Mouse (Mus musculus) right cerebral cortex, postnatal 36 days (tissue): ENCODE data around the gene Cd180.
"Not testable (repeated sequence)": the region's sequence is repeated elsewhere in the genome, so short reads cannot be mapped to it uniquely, and the experiment has no call there.

ENCODE experiments used
- DNase-seq, 2 experiments: peaks; one replicate each; pipeline ENCODE4 v3.0.0; 2022; ENCODE audit warnings: low spot score in 2 of 2, mixed read lengths in 1 of 2

Gene Cd180

DNA sequence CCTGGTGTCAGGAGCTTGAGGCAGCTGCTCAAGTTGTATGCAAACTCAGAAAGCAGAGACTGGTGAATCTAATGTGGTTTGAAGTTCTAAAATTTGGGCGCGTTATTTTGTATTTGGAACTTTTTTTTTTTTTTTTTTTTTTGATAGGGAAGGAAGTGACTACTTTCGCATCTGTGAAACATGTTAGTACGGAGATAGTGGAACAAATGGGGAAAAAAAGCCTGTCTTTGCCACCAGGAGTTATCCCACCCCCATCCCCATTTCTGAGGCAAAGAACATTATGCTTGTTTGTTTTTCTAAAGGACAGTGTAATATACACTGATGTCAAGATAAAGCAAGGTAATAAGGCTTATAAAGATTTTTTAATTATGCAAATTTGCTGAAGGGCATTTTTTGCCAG lies 15.8 kb upstream of the Cd180 start:
- not testable (repeated sequence) for DNase-seq

DNA sequence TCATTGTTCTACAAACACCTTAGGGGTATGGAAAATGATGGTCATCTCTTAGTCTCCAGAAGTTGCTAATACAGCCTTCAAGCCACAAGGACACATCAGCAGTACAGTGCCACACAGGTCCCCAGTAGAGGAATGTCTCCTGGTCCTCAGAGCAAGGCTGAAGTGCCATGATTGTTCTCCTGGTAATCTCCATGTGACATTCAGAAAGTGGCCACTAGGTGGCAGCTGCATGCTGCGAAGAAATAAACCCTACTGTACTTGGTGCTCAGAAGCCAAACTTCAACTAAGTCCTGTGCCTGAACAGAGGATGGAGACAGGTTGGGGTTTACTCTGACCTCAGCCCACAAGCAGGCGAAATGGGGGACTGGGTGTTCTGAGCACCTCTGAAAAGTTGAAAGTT lies 14.9 kb upstream of the Cd180 start:
- DNase-seq = peak; percentile 63 to 67

DNA sequence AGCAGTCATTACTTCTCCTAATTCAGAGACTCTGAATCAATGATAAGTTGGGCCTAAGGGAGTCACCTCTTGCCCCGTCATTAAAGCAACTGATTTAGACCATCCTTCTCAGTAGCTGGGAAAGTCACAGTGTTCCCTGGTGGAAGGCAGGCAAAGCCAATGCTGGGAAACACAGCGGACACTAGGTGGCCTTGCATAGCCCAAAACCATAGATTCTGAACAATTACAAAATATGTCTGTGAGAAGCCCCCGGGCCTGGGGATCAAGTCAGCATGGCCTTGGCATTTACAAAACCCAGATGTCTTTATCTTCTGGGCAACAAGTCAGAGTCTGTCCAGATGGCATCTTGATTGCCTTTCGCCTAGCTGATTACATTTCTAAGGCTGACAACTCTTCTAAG lies 8.5 kb upstream of the Cd180 start:
- no peak for DNase-seq

DNA sequence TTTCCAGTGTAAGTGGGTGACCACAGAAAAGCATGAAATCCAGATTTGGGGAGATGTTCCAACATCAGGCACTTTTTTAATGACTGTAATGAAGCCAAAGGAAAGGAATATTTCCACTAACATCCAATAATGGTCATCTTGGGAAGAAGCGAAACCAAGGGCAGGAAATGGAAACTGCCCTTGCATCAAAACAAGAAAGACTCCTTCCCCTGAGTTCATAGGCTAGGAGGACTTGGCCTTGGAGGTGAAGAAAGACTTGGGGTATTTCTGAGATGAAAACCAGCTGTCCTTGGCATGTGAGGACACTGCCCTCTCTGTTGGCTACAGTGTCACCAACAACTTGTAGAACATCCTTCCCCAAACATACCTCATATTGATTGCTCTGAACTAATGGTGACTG lies 5.2 kb upstream of the Cd180 start:
- no peak for DNase-seq

DNA sequence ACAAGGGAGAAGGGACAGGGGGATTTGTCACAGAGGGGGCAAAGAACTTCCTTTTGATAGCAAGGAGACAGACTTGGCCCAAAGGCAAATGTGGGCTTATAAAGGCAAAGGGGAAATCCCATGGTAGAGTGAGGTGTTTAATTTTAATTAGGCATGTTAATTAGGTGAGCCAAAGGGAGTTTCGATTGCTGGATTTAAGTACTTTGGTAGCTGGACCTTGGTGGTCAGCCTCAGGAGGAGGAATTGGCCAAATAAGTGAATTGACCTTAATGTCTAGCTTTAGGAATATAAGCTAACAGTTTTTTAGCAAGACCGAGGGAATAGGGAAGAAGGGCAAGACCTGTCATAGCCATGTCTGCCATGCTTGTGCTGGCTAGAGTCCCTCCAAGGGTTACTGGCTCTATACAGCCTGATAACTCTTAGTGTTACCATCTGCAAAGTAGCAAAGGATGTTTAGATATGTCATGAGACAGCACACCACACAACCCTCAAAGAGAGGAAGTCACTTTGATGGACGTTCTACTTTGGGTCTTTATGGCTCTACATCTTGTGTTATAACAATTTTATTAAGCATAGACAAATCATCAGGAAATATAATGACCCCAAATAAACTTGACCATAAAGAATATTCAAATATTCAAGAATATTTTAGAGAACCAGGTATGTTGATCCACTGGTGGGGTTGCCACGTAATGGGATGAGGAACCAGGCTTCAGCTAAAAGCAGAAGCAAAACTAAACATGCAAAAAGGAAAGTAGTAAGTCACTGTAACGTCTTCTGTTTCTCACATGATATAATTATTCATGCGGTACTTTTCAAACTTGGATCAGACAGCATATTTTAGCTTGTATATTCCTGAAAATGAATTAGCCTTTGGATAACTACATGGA lies 3.9 kb upstream of the Cd180 start:
- DNase-seq = no peak

DNA sequence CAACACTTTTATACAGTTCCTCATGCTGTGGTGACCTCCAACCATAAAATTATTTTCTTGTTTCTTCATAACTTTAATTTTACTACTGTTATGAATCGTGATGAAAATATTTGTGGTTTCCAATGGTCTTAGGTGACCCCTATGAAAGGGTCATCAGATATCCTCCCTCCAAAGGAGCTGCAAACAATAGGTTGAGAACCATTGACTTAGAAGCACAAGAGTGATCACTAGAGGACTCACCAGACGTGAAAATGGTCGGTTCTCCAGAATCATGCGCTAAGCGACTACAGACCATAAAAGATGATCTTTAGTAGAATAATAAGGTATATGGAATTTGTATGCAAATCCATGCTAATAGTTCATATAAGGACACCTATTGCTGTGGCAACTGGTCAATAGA lies 3.2 kb upstream of the Cd180 start:
- no peak for DNase-seq

DNA sequence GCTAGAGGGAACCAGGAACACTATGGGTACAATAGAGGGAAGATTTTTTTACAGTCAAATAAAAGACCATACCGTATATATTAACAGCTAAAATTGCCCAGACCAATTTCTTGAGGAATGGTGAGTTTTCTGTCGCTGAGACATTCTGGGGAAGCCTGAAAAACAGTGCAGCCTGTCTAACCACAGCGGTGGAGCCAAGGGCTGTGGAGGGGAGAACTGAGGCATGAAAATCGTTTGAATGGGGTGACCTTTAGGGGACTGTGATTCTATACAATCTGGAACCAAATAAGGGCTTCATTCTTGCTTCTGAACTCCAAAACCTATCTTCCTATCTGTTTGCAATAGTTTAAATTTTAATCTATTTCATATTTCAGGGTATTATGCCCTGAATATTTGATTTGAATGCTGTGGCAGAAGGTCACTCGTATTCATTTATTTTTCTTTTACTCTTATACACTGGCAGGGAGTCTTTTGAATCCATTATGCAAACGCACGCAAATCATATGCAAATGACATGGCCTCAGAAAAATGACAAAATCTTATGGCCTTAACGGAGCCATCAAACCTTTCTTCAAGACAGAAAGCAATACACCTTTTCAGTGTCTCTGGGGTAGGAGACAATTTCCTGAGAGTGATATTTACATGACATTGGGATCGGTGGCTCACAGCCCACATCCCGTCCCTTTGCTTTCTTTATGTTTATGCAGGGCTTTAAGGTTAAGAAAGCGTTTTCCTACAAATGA lies 1.8 kb upstream of the Cd180 start:
- no peak for DNase-seq

DNA sequence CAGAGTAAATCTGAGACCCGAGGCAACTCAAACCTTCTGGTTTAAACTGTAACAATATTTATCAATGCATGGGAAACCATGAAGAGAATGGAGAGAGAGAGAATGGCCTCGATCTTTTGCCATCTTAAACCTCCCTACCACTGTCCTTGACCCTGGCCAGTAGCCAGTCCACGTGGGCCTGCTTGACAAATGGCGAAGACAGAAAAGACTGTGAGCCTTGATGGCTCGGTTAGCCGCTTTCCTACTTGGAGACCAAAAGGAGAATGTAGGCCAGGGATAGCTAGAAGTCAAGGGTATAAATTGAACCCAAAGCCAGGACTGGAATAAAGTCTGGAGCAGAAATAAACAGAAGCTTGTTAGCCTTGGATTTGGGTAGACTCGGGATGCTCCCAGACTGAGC lies 796 bp downstream of the Cd180 start:
- DNase-seq = no peak

DNA sequence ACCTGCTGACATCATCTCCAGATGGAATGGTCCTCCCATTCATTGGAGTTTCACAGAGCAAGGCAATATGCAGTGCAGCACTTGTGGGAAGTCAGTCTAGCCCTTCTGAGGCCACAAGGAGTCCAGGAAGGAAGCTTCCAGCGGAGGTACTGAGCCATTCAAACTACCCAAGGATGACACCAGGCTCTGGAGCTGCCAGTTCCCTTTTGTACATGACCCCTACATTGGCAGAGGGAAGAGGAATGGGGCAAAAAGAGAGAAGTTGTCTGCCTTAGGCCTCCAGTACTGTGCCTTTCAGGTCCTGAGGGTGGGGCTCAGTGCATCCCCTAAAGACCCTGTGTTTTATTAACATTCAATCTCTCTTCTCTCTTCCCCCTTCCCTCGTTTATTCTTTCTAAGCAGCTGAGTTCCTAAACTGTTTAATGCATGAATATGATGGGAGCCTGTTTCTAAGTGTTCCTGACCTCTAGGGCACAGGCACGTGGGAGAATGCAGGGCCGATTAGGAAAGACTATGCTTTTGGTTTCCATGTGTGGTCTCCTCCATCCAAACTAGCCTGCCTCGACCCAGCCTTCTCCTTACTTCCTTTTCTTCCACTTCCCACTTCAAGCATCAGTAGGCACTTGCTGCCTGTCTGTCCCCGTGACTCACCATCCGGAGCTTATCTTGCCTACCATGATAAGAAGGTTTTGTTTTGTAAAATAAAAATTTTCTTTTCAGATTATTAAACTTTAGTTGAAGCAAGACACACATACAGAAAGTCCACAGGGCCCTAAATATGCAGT lies 2.0 kb downstream of the Cd180 start:
- no peak for DNase-seq

DNA sequence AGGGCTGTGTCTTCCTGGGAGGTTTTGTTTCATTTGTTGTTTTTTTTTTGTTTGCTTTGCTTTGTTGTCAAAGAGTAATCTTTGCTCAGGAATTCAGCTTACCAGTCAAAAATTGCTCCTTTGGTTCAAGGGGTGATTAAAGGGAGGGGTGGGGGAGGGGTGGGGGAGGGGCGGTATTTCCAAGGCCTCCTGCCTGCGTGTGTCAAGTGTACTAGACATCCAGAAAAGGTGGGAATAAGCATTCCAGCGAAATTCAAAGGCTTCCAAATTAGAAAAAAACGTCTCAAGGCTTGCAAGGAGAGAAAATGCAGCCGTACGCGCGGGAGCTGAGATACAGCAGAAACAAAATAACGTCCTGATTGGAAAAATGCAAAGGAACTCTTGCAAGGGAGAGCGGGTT lies 5.0 kb downstream of the Cd180 start:
- no peak for DNase-seq

DNA sequence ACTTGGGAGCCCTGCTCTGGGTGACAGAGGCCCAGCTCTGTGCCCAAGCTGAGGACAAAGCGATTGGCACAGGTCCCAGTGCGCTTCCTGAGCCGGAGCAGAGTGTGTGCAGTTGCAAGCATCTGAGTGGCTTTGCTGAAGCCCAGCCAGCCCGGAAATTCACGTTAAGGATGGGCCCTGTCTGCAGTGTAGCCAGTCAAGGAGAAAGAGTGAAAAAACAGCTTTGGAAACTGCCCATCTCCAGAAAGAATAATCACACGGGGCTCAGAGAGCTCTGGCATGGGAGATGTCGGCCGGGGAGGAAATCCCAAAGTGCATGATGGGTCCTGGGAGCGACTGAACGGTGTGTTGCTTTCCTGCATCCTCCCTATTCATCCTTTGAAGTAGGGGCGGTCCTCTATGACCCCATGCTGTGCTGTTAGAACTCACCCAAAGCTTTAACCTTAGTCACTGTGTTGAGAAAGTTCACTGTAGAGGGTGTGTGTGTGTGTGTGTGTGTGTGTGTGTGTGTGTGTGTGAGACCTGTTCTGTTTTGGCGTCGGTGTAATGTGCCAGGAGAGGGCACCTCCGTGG lies 5.5 kb downstream of the Cd180 start:
- peak; percentile 12 to 14 for DNase-seq

DNA sequence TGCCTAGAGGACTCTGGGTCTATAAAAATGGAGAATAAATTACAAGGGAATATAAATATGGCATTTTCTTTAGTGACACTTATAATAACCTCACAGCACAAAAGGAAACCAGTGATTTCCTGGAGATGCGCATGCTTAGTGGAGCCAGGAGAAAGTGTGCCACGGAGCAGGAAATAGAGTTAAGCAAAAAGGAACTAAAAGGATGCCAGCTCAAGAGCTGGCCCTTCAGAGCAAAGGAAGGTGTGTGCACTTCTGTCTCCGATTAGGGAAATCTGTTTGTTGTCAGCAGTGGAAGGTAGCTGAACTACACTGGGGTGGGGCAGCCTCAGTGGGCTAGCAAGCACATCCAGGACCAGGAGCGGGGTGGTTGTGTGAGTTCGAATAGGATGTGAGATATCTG lies 6.8 kb downstream of the Cd180 start:
- no peak for DNase-seq

DNA sequence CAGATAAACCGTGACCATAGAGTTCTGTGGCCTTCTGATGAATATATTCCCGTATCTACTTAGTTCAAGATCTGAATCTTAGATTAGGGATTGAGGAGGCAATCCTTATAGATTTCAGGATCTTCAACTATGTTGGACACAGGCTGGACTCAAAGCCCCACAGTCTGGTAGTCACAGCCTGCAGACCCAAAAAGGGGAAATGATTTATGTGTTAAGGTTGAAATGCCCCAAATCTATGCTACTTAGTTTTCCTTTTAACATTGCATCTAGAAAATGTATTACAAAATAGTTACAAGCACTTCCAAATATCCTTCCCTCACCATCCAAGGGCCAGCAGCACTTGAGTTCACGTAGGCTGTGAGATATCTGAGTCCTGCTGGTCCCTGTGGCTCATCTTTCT lies 7.4 kb downstream of the Cd180 start:
- DNase-seq = no peak

DNA sequence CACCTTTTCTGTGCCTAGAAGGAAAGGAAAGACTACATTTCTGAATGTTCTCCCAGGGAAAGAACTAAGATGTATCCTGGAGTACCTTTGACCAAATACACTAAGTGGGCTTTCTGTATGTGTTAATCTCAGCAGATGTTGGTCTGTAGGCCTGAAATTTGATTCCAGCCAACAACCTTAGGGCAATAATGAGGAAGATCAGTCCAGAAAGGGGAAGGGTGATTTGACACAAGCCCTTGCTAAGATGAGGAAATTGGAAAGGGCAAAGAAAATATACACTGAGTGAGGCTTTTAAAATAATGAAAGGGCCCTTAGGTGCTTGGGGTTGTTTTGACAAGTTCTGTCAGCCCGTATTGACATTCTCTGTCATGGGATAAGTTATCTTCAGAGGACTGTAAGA lies 23.6 kb downstream of the Cd180 start:
- DNase-seq = no peak

DNA sequence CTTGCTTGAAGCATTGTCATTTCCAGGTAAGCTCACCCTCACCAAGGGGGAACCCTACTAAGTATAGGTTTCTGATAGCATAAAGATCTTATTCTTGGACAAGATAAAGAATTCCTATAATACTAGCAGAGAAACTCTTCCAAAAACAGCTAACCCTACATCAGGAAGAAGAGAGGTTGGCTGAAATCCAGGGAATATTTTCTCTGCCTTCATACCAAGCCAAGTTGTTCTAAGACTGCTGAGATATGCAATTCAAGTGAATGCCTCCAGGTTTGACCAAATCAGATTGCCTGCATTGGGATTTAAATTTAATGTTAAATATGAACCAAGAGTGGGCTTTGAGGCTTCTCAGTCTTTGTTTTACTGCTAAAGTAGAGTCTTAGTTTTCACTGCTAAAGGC lies 32.1 kb downstream of the Cd180 start:
- DNase-seq = no peak

DNA sequence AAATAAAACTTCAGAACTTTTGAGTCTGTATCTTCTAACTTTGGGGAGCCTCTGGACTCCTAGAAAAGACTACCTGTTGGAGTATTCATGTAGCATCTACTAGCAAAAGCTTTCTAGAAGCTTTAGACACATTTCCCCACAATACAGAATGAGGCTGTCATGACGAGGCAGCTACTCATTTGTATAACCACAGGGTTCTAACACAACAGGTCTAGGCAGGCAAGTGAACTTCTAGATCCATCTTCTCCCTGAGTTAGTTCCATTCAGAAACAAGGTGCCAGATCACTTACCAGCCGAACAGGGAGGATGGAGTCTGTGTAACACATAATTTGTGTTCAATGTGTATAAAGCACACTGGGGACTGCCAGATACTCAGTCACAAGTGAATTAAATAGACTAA lies 32.5 kb downstream of the Cd180 start:
- no peak for DNase-seq

DNA sequence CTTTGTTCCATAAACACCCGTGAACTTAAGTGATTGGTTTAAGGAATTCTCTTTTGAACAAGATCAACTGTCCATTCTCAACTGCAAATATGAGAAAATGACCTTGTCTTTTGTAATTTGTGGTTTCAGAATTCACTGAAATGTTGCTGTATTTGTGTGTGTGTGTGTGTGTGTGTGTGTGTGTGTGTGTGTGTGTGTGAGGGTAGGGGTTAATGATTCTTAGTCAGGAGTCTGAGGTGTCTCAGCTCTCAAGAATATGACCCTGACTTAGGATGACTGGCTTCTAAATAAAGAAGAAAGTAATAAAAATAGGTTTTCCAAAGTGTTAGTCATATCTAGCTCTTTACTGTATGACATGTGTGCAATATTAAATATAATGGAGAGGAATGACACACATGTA lies 33.5 kb downstream of the Cd180 start:
- DNase-seq = no peak

DNA sequence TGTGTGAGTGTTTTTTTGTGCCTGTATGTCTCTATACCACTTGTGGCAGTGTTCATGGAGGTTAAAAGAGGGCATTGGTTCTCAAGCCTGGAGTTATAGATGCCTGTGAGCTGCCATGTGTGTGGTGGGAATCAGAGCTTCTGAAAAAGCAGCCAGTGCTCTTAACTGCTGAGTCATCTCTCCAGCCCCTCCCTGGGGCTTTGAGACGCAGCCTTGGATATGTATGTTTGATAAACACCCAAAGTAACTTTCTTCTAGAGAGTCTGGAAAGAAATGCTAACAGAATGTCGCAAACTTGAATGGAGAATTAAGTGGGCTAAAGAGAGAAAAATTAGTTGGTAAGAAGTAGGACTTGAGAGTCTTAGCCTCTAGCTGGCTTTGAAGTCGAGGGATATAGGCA lies 34.7 kb downstream of the Cd180 start:
- DNase-seq = no peak

DNA sequence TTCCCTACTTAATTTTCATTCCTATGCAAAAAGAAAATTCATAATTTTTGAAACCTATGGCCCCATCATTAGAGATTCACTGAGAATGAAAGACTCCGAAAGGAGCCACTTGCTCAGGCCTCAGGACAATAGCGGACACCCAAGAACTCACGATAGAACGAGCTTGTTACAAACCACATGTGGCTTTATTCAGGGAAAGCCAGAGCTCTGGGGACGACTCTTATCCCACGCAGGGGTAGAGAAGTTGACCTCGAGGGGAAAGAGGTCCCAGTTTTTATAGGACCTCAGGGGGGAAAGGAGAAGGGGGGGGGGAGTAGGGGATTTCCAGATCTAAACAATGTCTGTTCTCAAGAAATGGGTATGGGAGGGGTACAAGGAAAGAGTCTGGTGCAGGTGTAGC lies 35.6 kb downstream of the Cd180 start:
- not testable (repeated sequence) for DNase-seq

DNA sequence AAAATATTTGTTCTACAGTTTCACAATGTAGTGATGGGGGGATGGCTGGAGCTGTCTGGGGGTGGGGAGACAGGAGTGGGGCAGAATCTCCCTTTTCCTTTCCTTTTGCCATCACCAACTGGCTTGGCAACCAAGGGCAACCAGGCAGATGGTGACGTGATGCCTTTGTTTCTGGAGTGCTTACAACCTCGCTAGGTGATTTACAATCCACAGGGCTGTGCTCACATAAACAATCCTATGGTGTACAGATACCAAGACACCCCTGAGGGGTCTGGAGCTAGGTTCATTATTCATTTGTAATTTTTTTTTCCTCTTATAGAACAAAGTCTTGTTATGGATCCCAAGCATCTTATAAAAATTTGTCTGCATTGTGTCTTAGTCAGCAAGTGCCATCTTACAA lies 39.7 kb downstream of the Cd180 start:
- no peak for DNase-seq

DNA sequence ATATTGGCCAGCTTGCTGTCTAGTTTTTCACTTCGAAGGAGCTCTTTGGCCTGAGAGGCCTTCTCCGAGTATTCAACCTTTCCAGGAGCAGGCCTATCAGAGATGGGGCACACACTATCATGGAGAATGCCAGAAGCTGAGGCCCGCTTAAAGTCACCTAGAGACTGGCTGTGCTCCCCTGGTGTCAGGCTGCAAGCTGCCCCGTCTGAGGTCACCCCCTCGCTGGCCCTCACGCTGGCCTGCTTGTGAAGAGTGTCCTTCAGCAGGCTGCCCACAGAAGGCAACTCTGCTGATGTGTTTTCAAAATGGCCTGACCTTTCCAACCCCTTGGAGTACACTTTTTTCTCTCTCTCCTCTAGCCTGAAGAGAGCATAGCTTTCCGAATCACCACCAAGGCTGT lies 44.5 kb downstream of the Cd180 start:
- DNase-seq = no peak
